Mouse (Mus musculus) small intestine, adult 2 months (tissue): ENCODE measurements around the gene Mpi. TPM values are rescaled to one million over a fixed set of nuclear protein-coding genes. Genes with fewer than 3 reads are reported as not detected.

ENCODE experiments used
- H3K27ac ChIP-seq: fragments of 200-500 bp; 2 replicates; pipeline ENCODE4 v1.5.1; 2012; ENCODE audit warnings: low read depth, low read length, control low read depth, inconsistent platforms; ENCODE audit not compliant: insufficient read depth
- H3K27me3 ChIP-seq: fragments of 200-500 bp; 2 replicates; pipeline ENCODE4 v1.6.1; 2012; ENCODE audit warnings: mild to moderate bottlenecking, moderate library complexity, low read length, inconsistent platforms; ENCODE audit not compliant: control insufficient read depth, insufficient read depth
- H3K36me3 ChIP-seq: fragments of 200-500 bp; 2 replicates; pipeline ENCODE4 v1.6.1; 2012; ENCODE audit warnings: mild to moderate bottlenecking, low read length, control low read depth, inconsistent platforms; ENCODE audit not compliant: control insufficient read depth, insufficient read depth
- H3K4me1 ChIP-seq: fragments of 200-500 bp; 2 replicates; pipeline ENCODE4 v1.6.1; 2012; ENCODE audit warnings: low read length, inconsistent platforms, mixed read lengths; ENCODE audit not compliant: control insufficient read depth, insufficient read depth, insufficient read length
- H3K4me3 ChIP-seq: fragments of 200-500 bp; 2 replicates; pipeline ENCODE4 v1.5.1; 2012; ENCODE audit warnings: low read depth, mild to moderate bottlenecking, control low read depth, inconsistent platforms, low read length, moderate library complexity
- CTCF ChIP-seq: fragments of 200-500 bp; IDR thresholded peaks from 2 replicates; pipeline ENCODE4 v1.5.1; 2012; ENCODE audit warnings: low read depth, mild to moderate bottlenecking, control low read depth, inconsistent platforms, low read length, moderate library complexity, mixed read lengths; ENCODE audit not compliant: insufficient replicate concordance, insufficient read length; ENCODE audit errors: extremely low read depth
- POLR2A ChIP-seq: fragments of 200-500 bp; IDR thresholded peaks from 2 replicates; pipeline ENCODE4 v1.6.1; 2012; ENCODE audit warnings: low read depth, mild to moderate bottlenecking, control low read depth, inconsistent platforms, low read length, moderate library complexity
- WGBS: fragments of 180-500 bp; shearing (Covaris S2); methylation state at CpG from one replicate; pipeline ENCODE4 v1.1.7; 2018; 5-methylcytosine and 5-hydroxymethylcytosine counted together
- polyA plus RNA-seq: library from polyadenylated mRNA; depleted of rRNA; stranded (reverse); fragments of >200 nt; gene quantifications from 2 replicates; pipeline ENCODE4 v1.2.3, GENCODE M21; 2012

The Mpi gene
- polyA plus RNA-seq, 1 experiment, result 117 TPM

DNA sequence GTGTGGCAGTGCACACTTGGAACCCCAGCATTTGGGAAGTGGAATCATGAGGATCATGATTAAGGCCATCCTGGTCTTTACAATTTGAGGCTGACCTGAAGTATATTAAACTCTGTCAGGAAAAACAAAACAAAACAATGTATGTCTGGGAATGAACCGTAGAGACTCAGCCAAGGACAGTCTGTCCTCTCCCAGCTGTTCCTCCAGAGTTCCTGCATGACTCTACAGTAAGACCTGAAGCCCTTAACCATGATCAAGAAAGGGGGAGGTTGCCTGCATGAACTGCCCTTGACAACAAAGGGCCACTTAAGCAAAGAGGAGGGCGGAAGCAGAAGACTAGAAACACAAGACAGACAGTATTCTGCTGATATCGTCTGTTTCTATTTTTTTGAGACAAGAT is 23.0 kb upstream of the Mpi start:
- Histone ChIP-seq H3K36me3 (peaks cover 64% of the 10 kb centered on the region), H3K4me3 (no peak overlapping the region), H3K27me3 (no peaks in the 10 kb centered on the region), H3K4me1 (no peaks in the 10 kb centered on the region), H3K27ac (no peak overlapping the region)
- TF ChIP-seq POLR2A (no peak), CTCF (no peak)
- 67% methylated on average over 3 of the region's 3 CpGs for whole genome bisulfite sequencing

- Histone ChIP-seq H3K4me3 (no peak overlapping the region), H3K4me1 (no peaks in the 10 kb centered on the region), H3K36me3 (peaks cover 57% of the 10 kb centered on the region), H3K27me3 (no peaks in the 10 kb centered on the region), H3K27ac (no peak overlapping the region)
- TF ChIP-seq CTCF (no peak), POLR2A (no peak)
These were observed 21.8 kb upstream of the Mpi start for GRCm38 (mm10) chr9:57574397-57574796.

- H3K36me3 ChIP-seq, result peaks cover 38% of the 10 kb centered on the region
- H3K4me1 ChIP-seq, result peaks cover 25% of the 10 kb centered on the region
- TF ChIP-seq POLR2A, result no peak
- no peak for TF ChIP-seq CTCF
- 95% methylated on average over 6 of the region's 6 CpGs for WGBS
- H3K27me3 ChIP-seq, result no peaks in the 10 kb centered on the region
- no peak overlapping the region for H3K4me3 ChIP-seq
- H3K27ac ChIP-seq, result peak overlapping the region; percentile 1; the same call in 1 of the 2 replicates
These were observed 15.9 kb upstream of the Mpi start for GRCm38 (mm10) chr9:57568500-57568899.

- no peak overlapping the region; the same call in 1 of the 2 replicates for H3K27ac ChIP-seq
- peak; percentile 68; the same call in 1 of the 2 replicates for TF ChIP-seq CTCF
- no peak for TF ChIP-seq POLR2A
- peaks cover 30% of the 10 kb centered on the region for H3K4me1 ChIP-seq
- H3K27me3 ChIP-seq, result no peaks in the 10 kb centered on the region
- peaks cover 29% of the 10 kb centered on the region for H3K36me3 ChIP-seq
- 27% methylated on average over 8 of the region's 8 CpGs for WGBS
- no peak overlapping the region for H3K4me3 ChIP-seq
These were observed 14.3 kb upstream of the Mpi start for GRCm38 (mm10) chr9:57566846-57567245.

- Histone ChIP-seq H3K4me1 (peaks cover 30% of the 10 kb centered on the region), H3K4me3 (no peak overlapping the region), H3K27me3 (no peaks in the 10 kb centered on the region), H3K27ac (peak overlapping the region; percentile 68), H3K36me3 (peaks cover 23% of the 10 kb centered on the region)
- 18% methylated on average over 10 of the region's 10 CpGs for WGBS
- TF ChIP-seq CTCF, result no peak
- no peak for TF ChIP-seq POLR2A
These were observed 13.2 kb upstream of the Mpi start for GRCm38 (mm10) chr9:57565741-57566221.

DNA sequence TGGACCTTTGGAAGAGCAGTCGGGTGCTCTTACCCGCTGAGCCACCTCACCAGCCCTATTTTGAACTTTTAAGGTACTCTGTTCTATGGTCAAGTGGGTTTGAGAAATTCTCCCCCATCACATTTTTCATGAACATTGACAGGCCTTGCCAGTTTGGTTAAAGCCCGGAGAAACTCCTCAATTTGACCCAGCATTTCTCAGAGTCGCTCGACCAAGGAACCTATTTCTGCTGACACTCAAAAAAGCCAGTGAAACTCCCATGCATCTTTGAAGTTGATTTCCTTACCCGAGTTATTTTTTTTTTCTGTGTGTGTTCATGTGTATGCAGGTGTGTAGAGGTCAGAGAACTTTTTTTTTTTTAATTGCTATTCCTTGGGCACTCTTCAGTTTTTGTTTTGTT is 12.0 kb upstream of the Mpi start:
- no peak overlapping the region for H3K4me3 ChIP-seq
- peaks cover 19% of the 10 kb centered on the region for H3K36me3 ChIP-seq
- no peak overlapping the region for H3K27ac ChIP-seq
- no peak for TF ChIP-seq POLR2A
- no peak for TF ChIP-seq CTCF
- H3K4me1 ChIP-seq, result peaks cover 34% of the 10 kb centered on the region
- WGBS, result 63% methylated on average over 6 of the region's 6 CpGs
- H3K27me3 ChIP-seq, result no peaks in the 10 kb centered on the region

DNA sequence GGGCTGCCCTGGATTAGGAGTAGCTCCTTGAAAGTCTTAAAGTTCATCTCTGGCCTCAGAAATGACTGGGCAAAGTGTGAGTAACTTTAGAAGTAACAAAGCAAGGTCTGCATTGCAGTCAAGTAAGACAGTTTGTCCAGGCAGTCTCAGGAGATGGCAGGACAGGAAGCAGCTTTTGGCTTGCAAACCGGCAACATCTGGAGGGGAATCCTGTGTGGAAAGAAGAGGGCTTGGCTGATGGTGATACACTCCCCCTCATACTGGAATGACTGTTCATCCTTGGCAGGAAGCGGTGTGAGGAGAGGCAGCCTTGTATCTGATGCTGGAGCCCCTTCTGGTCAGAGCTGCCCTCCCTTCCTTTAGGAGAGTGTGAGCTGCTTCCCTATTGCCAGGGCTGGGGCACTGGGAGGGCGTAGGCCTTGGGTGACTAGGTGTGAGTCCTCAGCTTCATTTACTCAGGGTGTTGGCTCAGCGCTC is 10.4 kb upstream of the Mpi start:
- no peaks in the 10 kb centered on the region for H3K27me3 ChIP-seq
- peaks cover 3% of the 10 kb centered on the region for H3K36me3 ChIP-seq
- H3K4me3 ChIP-seq, result peak overlapping the region; percentile 60
- H3K27ac ChIP-seq, result peak overlapping the region; percentile 96
- WGBS, result 15% methylated on average over 4 of the region's 4 CpGs
- H3K4me1 ChIP-seq, result peaks cover 34% of the 10 kb centered on the region
- TF ChIP-seq CTCF (no peak), POLR2A (peak; percentile 43; the same call in 1 of the 2 replicates)
